Mouse (Mus musculus): Measurements from ENCODE around the gene Pecam1. TPM values are rescaled to one million over a fixed set of nuclear protein-coding genes. Genes with fewer than 3 reads are reported as not detected.
A peak's percentile ranks its signal among the peaks of the same experiment; 100 is the strongest.
"Not testable (repeated sequence)": the region's sequence is repeated elsewhere in the genome, so short reads cannot be mapped to it uniquely, and the experiment has no call there.

Gene Pecam1
- total and polyA plus RNA-seq, 3 experiments, result 18.4 to 22.3 (median 19.2) TPM

DNA sequence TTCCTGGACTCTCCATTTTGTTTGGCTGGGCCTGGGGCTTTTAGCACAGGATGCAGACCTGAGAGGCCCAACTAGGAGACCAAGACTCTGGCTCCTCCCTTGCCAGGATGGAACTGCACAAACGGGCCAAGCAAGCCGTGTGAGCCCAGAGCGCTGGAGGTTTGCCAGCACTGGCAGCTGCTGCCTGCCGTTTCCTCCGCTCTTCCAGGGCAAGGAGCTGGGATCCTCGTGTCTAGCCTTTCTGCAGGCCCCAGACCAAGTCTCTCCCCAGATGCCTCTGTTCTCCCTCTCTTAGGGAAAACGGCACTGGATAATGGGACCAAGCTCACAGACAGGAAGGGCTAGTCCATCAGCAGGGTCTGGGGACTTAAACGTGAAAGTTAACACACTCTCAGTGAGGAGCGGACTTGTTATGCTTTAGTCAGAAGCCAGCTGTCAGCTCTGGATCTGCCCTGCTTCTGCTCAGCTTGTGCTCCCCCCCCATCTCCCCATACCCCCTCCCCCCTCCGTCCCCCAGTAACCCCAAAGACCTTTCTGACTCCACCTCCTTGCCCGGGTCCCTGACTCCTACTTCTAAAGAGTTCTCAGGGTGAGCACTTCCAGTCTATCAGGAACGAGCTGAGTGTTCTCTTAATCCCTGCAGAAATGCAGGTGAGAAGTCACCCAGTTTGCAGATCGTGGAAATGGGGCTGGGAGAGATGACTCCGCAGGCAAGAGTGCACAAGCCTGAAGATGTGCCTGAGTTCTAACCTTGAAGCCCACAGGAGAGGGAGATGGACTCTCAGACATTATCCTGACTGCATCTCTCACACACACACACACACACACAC lies 92.2 kb downstream of the Pecam1 start:
- no peak overlapping the region for H3K27ac ChIP-seq (ENCODE audit: insufficient read depth, low read depth)
- dilution Hi-C loops (cut with MboI; ENCODE audit: extremely low pct_ligation_motif_present, extremely low pct_unique_long_range_greater_than_20kb, low sequenced_read_pairs), result no loop called here
- no peaks in the 10 kb centered on the region for H3K9me3 ChIP-seq (replicated peaks; ENCODE audit: low read length)
- H3K4me3 ChIP-seq (replicated peaks in 1 of 3; ENCODE audit: low read depth in 2 of 3, low read length in 2 of 3, poor library complexity in 1 of 3), result no peak overlapping the region
- no peaks in the 10 kb centered on the region for H3K27me3 ChIP-seq (replicated peaks)
- in situ Hi-C loops (cut with MboI; ENCODE audit: low pct_ligation_motif_present, low pct_unique_long_range_greater_than_20kb, low sequenced_read_pairs), result no loop called here
- no peak overlapping the region for H3K4me2 ChIP-seq (ENCODE audit: insufficient read depth, low read depth, poor library complexity, severe bottlenecking)
- no peak overlapping the region for H3K9ac ChIP-seq (ENCODE audit: insufficient read depth, low read depth)
- no peaks in the 10 kb centered on the region for H3K79me2 ChIP-seq (replicated peaks; ENCODE audit: control insufficient read depth, extremely low read depth, insufficient read depth, poor library complexity, severe bottlenecking)
- TF ChIP-seq POLR2AphosphoS2 (IDR thresholded peaks at IDR 0.05; ENCODE audit: low read depth, low read length), result no peak
- TF ChIP-seq ZNF384 (IDR thresholded peaks at IDR 0.05; ENCODE audit: low read depth, low read length), result no peak
- no peak for TF ChIP-seq TCF12 (IDR thresholded peaks at IDR 0.05; ENCODE audit: low read depth, low read length)
- no peak for TF ChIP-seq NELFE (IDR thresholded peaks at IDR 0.05; ENCODE audit: low read depth, low read length)
- no peak for TF ChIP-seq GABPA (IDR thresholded peaks at IDR 0.05; ENCODE audit: insufficient replicate concordance, low read depth, low read length)
- no peak for TF ChIP-seq JUN (IDR thresholded peaks at IDR 0.05; ENCODE audit: insufficient read depth, low read depth, low read length)
- no peak for TF ChIP-seq MYC (IDR thresholded peaks at IDR 0.05; ENCODE audit: low read depth, low read length)
- no peak for TF ChIP-seq USF1 (IDR thresholded peaks at IDR 0.05; ENCODE audit: low read depth, low read length)
- no peak for TF ChIP-seq MAFK (IDR thresholded peaks at IDR 0.05; ENCODE audit: insufficient replicate concordance, low read length)
- TF ChIP-seq MXI1 (IDR thresholded peaks at IDR 0.05; ENCODE audit: low read depth, low read length), result no peak
- no peak for TF ChIP-seq BHLHE40 (IDR thresholded peaks at IDR 0.05; ENCODE audit: low read depth, low read length)
- TF ChIP-seq MAX (IDR thresholded peaks at IDR 0.05; ENCODE audit: low read length), result no peak
- no peak for TF ChIP-seq ZKSCAN1 (IDR thresholded peaks at IDR 0.05; ENCODE audit: borderline replicate concordance, low read depth, low read length)
- TF ChIP-seq CHD1 (IDR thresholded peaks at IDR 0.05; ENCODE audit: low read depth, low read length), result no peak
- no peak for TF ChIP-seq RAD21 (IDR thresholded peaks at IDR 0.05; ENCODE audit: low read depth, low read length)
- no peak for TF ChIP-seq ELF1 (IDR thresholded peaks at IDR 0.05; ENCODE audit: low read depth, low read length)
- TF ChIP-seq CHD2 (IDR thresholded peaks at IDR 0.05; ENCODE audit: low read length), result no peak
- DNase-seq (ENCODE audit: extremely low read depth), result no peak
- peaks cover 5 to 57% of the 10 kb centered on the region in 2 experiments; a peak in 3 of 4 replicates for H3K4me1 ChIP-seq (ENCODE audit: control insufficient read depth in 1 of 2, insufficient read depth in 2 of 2)
- peaks cover 7 to 43% of the 10 kb centered on the region in 2 experiments for H3K36me3 ChIP-seq (replicated peaks in 1 of 2; ENCODE audit: control insufficient read depth in 1 of 2, insufficient read depth in 1 of 2, low read length in 1 of 2)

DNA sequence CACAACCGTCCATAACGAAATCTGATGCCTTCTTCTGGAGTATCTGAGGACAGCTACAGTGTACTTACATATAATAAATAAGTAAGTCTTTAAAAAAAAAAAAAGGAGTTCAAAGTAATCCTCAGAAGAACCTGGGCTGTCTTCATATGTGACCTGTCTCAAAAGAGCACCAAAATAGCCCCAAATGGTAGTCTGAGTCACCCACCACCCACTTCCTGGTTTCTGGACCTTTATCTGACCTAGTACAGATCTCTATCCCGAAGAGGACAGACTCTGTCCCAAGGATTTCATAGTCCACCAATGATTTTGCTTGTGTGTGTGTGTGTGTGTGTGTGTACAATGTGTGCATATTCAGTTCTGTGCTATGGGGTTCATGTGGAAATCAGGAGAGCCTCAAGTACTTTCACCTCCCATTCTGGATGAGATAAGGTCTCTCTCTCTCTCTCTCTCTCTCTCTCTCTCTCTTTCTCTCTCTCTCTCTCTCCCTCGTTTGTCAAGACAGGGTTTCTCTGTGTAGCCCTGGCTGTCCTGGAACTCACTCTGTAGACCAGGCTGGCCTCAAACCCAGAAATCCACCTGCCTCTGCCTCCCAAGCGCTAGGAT lies 93.4 kb downstream of the Pecam1 start:
- H3K9ac ChIP-seq (ENCODE audit: insufficient read depth, low read depth); H3K27me3 ChIP-seq (replicated peaks); H3K4me2 ChIP-seq (ENCODE audit: insufficient read depth, low read depth, poor library complexity, severe bottlenecking); in situ Hi-C loops (cut with MboI; ENCODE audit: low pct_ligation_motif_present, low pct_unique_long_range_greater_than_20kb, low sequenced_read_pairs); H3K4me3 ChIP-seq (replicated peaks in 1 of 3; ENCODE audit: low read depth in 2 of 3, low read length in 2 of 3, poor library complexity in 1 of 3); dilution Hi-C loops (cut with MboI; ENCODE audit: extremely low pct_ligation_motif_present, extremely low pct_unique_long_range_greater_than_20kb, low sequenced_read_pairs); DNase-seq (ENCODE audit: extremely low read depth); H3K9me3 ChIP-seq (replicated peaks; ENCODE audit: low read length); H3K79me2 ChIP-seq (replicated peaks; ENCODE audit: control insufficient read depth, extremely low read depth, insufficient read depth, poor library complexity, severe bottlenecking); H3K27ac ChIP-seq (ENCODE audit: insufficient read depth, low read depth): not testable (repeated sequence)
- TF ChIP-seq MEF2A (IDR thresholded peaks at IDR 0.05; ENCODE audit: borderline replicate concordance, low read depth, low read length) (peak; percentile 51; the same call in 1 of the 2 replicates), ELF1 (IDR thresholded peaks at IDR 0.05; ENCODE audit: low read depth, low read length) (peak; percentile 65), EP300 (IDR thresholded peaks at IDR 0.05; ENCODE audit: low read length) (0 out of 2 replicates have a peak, but pooled peaks have one; percentile 19)
- peaks cover 5 to 53% of the 10 kb centered on the region in 2 experiments; a peak in 3 of 4 replicates for H3K4me1 ChIP-seq (ENCODE audit: control insufficient read depth in 1 of 2, insufficient read depth in 2 of 2)
- H3K36me3 ChIP-seq (replicated peaks in 1 of 2; ENCODE audit: control insufficient read depth in 1 of 2, insufficient read depth in 1 of 2, low read length in 1 of 2), result peaks cover 7 to 42% of the 10 kb centered on the region in 2 experiments

All from CH12.LX (cell line).